Mouse (Mus musculus) hindbrain, embryonic 13.5 days (tissue): ENCODE data around the gene Snx5. TPM values are rescaled to one million over a fixed set of nuclear protein-coding genes. Genes with fewer than 3 reads are reported as not detected.

Experiments
- ATAC-seq: fragments of 200-750 bp; cut with Nextera tagmentation; 2 replicates; pipeline ENCODE4 v1.8.0; 2017; ENCODE audit warnings: moderate TSS enrichment; ENCODE audit not compliant: low FRiP score
- H3K27ac ChIP-seq: fragments of 300-500 bp; sonication (generic); 2 replicates; pipeline ENCODE4 v1.5.1; 2015; ENCODE audit warnings: inconsistent platforms, mild to moderate bottlenecking, moderate library complexity
- H3K27me3 ChIP-seq: fragments of 300-500 bp; sonication (generic); 2 replicates; pipeline ENCODE4 v1.6.1; 2015; ENCODE audit warnings: mild to moderate bottlenecking, inconsistent platforms
- H3K36me3 ChIP-seq: fragments of 300-500 bp; sonication (generic); 2 replicates; pipeline ENCODE4 v1.6.1; 2015; ENCODE audit warnings: mild to moderate bottlenecking, inconsistent platforms
- H3K4me1 ChIP-seq: fragments of 300-500 bp; sonication (generic); replicated peaks from 2 replicates; pipeline ENCODE4 v1.6.1; 2015; ENCODE audit warnings: inconsistent platforms
- H3K4me2 ChIP-seq: fragments of 300-500 bp; sonication (generic); 2 replicates; pipeline ENCODE4 v1.6.1; 2015; ENCODE audit warnings: inconsistent platforms, mild to moderate bottlenecking, moderate library complexity
- H3K4me3 ChIP-seq: fragments of 300-500 bp; sonication (generic); 2 replicates; pipeline ENCODE4 v1.5.1; 2015; ENCODE audit warnings: mild to moderate bottlenecking, inconsistent platforms
- H3K9ac ChIP-seq: fragments of 300-500 bp; sonication (generic); 2 replicates; pipeline ENCODE4 v1.6.1; 2015; ENCODE audit warnings: mild to moderate bottlenecking, inconsistent platforms
- H3K9me3 ChIP-seq: fragments of 300-500 bp; sonication (generic); 2 replicates; pipeline ENCODE4 v1.6.1; 2016; ENCODE audit warnings: inconsistent platforms
- WGBS: fragments of 180-500 bp; shearing (Covaris S2); methylation state at CpG from one replicate; pipeline ENCODE4 v1.1.7; 2015; 5-methylcytosine and 5-hydroxymethylcytosine counted together
- polyA plus RNA-seq: library from polyadenylated mRNA; unstranded; fragments of >200 nt; fragmentation: Nextera tagmentation; extraction: Ambion mirVana; gene quantifications from 2 replicates; pipeline ENCODE4 v1.2.1, GENCODE M21; 2015

Gene Snx5
- polyA plus RNA-seq, 1 experiment from 2014 or later: 72.8 TPM

DNA sequence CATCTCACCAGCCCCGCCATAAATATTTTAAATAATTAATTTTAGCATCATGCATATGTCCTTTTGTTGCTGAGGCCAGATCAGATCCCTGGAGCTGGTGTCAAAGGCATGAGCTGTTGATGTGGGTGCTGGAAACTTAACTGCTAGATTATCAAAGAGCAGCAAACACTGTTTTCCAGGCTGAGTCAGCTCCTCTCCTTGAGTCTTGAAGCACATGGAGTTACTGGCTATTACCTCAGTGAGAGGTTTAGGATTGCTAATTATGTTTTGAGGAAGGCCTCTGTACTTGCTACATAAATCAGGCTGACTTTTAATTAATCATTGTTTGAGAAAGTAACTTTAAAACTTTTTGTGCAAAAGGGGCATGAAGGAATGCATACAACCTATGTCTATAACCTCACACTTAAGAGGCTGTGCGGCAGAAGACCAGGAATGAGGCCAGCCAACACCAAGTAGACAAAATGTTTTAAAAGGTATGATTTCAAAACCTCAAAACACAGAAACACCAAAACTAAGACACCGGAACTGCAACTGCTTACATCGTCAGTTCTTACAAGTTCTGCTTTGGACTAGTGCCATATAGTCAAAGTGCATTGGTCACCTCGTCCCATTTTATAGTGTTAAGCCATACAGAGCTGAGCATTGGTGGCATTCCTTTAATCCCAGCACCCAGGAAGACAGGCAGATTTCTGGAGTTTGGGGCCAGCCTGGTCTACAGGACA, 6.1 kb downstream of the Snx5 start:
- 85% methylated on average over 5 of the region's 5 CpGs for WGBS
- Histone ChIP-seq H3K4me1 (peaks cover 37% of the 10 kb centered on the region), H3K4me2 (no peak overlapping the region), H3K36me3 (peaks cover 15% of the 10 kb centered on the region), H3K27me3 (no peaks in the 10 kb centered on the region), H3K9me3 (no peaks in the 10 kb centered on the region), H3K4me3 (no peak overlapping the region), H3K27ac (no peak overlapping the region), H3K9ac (no peak overlapping the region)
- no peak for ATAC-seq

DNA sequence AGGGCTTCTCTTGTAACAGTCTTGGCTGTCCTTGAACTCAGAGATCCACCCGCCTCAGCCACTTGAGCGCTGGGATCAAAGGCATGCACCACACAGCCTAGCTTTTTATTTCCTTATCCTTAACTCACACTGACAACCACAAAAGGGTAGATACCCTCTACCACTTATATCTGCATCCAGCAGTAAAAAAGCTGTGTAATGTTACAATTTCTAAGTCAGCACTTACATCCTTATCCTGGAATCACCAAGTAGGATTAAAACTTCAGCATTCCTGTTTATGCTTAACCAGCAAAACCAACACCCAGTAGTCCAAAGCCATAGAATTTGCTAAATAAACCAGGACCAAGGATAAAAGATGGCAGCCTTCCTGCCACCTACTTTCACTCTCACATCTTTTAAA, 7.9 kb downstream of the Snx5 start:
- Histone ChIP-seq H3K9ac (no peak overlapping the region), H3K36me3 (peaks cover 32% of the 10 kb centered on the region), H3K27me3 (no peaks in the 10 kb centered on the region), H3K4me1 (peaks cover 20% of the 10 kb centered on the region), H3K9me3 (no peaks in the 10 kb centered on the region), H3K27ac (no peak overlapping the region), H3K4me2 (no peak overlapping the region), H3K4me3 (no peak overlapping the region)
- no peak for ATAC-seq
- WGBS: 91% methylated on average over 2 of the region's 2 CpGs

DNA sequence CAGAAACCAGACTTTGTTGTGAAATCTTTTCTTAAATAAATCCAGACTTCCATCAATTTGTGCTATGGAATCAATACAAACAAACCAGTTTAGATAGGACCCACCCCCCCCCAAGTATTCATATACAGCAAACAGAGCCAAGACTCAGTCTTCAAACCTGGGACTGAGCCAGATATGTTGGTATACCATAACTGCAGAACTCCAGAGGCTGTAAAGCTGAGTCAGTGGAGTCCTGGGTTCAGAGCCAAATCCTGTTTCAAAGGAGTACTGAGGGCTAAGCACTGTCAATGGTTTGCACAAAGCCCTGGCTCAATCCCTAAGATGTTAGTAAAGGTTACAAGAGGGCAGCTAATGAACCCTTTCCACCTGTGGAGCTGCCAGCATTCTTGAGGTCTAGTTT, 20.6 kb downstream of the Snx5 start:
- Histone ChIP-seq H3K27ac (no peak overlapping the region), H3K4me1 (peaks cover 16% of the 10 kb centered on the region), H3K4me3 (no peak overlapping the region), H3K9ac (no peak overlapping the region), H3K9me3 (no peaks in the 10 kb centered on the region), H3K4me2 (no peak overlapping the region), H3K27me3 (no peaks in the 10 kb centered on the region), H3K36me3 (peaks cover 61% of the 10 kb centered on the region)
- ATAC-seq: no peak

DNA sequence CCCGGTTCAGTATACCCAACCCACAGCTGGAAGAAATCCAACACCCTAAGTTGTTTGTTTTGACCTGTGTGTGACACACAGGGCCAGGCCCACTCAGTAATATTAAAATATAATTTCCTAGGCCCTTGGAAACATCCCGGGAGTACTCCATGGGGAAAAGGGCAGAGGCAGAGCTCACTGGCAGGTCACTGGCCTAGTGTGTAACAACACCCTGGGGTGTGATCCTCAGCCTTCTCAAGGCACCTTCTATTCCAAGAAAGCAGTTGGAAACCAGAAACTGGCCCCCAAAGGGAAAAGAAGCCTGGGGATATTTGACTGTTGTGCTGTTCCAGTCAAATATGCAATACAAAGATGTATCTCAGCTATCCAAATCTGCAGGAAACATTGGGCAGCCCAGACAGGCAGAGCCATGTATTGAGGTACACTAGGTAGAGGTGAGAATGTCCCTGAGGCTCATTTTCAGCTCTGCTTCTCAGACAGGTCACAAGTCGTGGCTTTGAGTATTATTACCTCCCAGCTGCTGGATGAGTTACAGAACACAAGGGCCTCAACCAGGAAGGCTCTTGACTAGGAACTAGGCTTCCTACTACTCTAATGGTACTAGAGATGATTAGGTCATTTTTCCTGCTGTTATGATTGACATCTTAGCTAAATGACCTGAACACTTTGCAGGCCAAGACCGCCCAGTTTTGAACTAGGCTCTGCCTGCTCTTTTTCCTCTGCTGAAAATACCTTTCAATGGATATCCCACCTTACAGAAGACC, 21.9 kb downstream of the Snx5 start:
- no peaks in the 10 kb centered on the region for H3K9me3 ChIP-seq
- H3K4me2 ChIP-seq: no peak overlapping the region
- H3K27me3 ChIP-seq: no peaks in the 10 kb centered on the region
- no peak overlapping the region for H3K9ac ChIP-seq
- no peak overlapping the region; the same call in 1 of the 2 replicates for H3K27ac ChIP-seq
- H3K4me1 ChIP-seq: peaks cover 16% of the 10 kb centered on the region
- H3K4me3 ChIP-seq: no peak overlapping the region
- no peak for ATAC-seq
- peaks cover 48% of the 10 kb centered on the region for H3K36me3 ChIP-seq
- 41% methylated on average over 4 of the region's 4 CpGs for WGBS

DNA sequence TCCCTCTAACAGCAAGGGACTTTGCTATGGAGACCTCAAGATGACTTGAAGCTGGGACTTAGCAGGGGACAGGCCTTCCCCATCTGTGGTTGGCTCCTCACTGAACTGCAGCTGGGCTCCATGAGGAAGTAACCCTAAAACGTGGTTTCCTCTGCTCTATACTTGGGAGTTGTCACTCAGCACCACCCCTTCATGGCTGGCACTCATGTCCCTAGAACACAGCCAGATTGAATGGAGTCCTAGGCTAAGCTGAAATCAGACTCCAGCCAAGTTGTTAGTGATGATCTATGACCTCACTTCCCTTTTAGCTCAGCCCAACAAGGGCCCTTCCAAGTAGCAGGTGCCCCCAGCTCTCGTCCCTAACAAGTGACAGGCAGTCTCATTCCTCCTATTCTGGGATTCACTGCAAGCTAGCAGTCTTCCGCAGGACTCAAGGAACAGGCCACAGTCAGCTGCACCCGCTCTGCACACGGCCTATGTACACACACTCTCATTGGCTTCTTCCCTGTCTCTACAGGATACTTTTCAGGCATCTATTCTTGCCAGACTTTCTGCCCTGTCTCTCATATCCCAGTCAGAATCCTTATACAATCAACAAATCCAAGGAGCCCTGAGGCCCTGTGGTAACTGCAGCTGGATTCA, 23.2 kb downstream of the Snx5 start:
- WGBS: 55% methylated on average over 5 of the region's 5 CpGs
- ATAC-seq: peak; percentile 54; the same call in 1 of the 2 replicates
- no peak overlapping the region for H3K4me2 ChIP-seq

DNA sequence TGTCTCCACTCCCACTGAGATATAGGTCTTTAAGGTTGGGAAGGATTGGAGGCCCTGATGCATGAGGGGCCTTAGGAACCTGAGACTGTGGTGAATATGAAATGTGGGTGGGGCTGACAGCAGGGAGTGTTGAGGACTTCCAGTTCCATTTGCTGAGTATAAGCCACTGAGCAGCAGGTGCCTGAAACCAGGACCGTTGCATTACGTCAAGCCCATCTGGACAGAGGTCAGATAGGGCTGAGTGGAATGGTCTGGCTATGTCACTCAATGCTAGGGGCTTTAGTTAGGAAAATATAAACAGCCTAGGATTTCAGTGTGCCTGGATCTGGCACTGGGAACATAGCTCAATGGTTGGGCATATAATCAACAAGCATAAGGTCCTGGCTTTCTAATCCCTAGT, 24.4 kb downstream of the Snx5 start:
- Histone ChIP-seq H3K4me2 (no peak overlapping the region), H3K9me3 (no peaks in the 10 kb centered on the region), H3K36me3 (peaks cover 25% of the 10 kb centered on the region), H3K9ac (no peak overlapping the region), H3K4me1 (peaks cover 16% of the 10 kb centered on the region), H3K27ac (no peak overlapping the region), H3K27me3 (no peaks in the 10 kb centered on the region), H3K4me3 (no peak overlapping the region)
- WGBS: 87% methylated on average over 2 of the region's 2 CpGs
- ATAC-seq: no peak

More for the DNA sequence above, 23.2 kb downstream of the Snx5 start:
- Histone ChIP-seq H3K4me3 (no peak overlapping the region), H3K9ac (no peak overlapping the region; the same call in 1 of the 2 replicates), H3K27ac (no peak overlapping the region), H3K9me3 (no peaks in the 10 kb centered on the region), H3K4me1 (peaks cover 16% of the 10 kb centered on the region), H3K36me3 (peaks cover 34% of the 10 kb centered on the region), H3K27me3 (no peaks in the 10 kb centered on the region)

DNA sequence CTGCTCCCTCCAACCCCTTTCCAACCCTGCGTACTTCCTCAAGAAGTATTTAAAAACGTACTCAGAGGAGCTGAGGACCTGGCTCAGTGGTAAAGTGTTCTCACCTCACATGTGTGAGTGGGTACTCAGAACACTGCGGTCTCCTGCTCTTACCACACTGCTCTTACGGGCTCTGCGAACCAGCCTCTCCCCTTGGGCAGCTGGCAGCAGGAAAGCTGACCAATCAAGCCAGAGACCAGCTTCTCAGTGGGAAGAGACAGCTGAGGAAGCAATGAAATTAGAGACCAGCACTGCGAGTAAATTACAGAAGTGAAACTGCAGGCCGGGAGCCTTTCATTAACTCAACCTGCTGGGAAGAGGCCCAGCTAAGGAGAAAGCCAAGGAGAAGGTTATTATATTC, 25.2 kb downstream of the Snx5 start:
- Histone ChIP-seq H3K27ac (no peak overlapping the region), H3K4me2 (no peak overlapping the region), H3K9ac (no peak overlapping the region), H3K4me3 (no peak overlapping the region), H3K4me1 (peaks cover 16% of the 10 kb centered on the region), H3K27me3 (no peaks in the 10 kb centered on the region), H3K9me3 (no peaks in the 10 kb centered on the region), H3K36me3 (peaks cover 18% of the 10 kb centered on the region)
- no peak for ATAC-seq
- 76% methylated on average over 7 of the region's 7 CpGs for WGBS

DNA sequence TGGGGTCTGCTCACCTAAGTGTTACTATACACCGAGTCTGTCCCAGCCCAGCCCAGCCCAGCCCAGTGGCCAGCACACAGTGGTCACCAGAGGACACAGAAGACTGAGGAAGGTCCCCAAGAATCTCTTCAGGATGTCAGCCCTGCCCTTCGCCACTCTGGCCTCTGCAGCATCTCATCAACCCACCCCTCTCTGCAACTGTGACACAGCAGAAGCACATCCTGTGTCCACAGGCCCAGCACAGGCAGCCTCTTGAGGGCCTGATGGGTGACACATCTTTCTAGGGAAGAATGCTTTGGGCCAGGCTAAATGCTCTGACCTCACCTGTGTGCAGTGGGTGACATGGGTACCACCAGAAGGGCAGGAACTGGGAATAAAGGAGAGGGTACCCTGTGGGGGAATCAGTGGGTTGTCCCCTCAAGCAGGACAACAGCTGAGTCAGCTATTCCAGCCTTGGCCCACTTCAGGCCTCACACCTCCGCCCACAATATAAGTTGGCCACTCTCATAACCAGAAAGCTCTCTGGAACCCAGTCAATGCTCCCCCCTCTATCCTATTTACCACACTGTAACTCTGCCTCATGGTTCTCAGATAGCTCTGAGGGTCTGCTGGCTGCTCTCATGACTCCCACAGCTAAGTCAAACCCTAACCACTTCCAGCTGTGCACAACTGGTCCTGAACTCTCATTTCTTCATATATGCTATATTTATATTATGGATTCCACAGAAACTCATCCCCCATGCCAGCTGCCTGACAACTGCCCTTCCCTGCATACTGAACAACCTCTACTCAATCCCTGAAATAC, 30.4 kb downstream of the Snx5 start:
- ATAC-seq: 0 out of 2 replicates have a peak, but pooled peaks have one; percentile 33
- Histone ChIP-seq H3K27me3 (no peaks in the 10 kb centered on the region), H3K36me3 (no peaks in the 10 kb centered on the region), H3K4me3 (no peak overlapping the region), H3K9me3 (no peaks in the 10 kb centered on the region), H3K4me1 (0 out of 2 replicates have a peak, but pooled peaks cover 7% of the 10 kb centered on the region), H3K4me2 (no peak overlapping the region), H3K27ac (no peak overlapping the region), H3K9ac (no peak overlapping the region)
- 90% methylated on average over 3 of the region's 3 CpGs for WGBS

DNA sequence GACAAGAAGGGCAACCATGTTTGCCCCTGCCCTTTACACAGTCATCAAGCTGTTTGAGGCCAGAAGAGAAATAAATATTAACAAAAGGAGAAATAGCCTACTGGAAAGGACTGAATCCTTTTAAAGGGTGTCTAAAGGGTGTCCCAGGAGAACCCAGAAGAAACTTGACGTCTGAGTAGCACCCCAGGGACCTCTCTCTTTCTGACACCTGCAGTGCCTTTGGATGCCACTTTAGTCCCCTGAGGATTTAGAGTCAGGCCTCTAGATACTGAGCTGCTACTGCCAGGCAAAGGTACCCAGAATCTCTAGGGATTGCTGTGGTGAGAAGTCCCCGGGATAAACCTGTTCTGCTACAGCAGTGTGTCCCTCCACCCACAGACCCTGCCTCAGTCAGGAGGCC, 31.4 kb downstream of the Snx5 start:
- Histone ChIP-seq H3K4me3 (no peak overlapping the region), H3K27ac (no peak overlapping the region), H3K9ac (no peak overlapping the region), H3K4me1 (0 out of 2 replicates have a peak, but pooled peaks cover 7% of the 10 kb centered on the region), H3K36me3 (no peaks in the 10 kb centered on the region), H3K9me3 (no peaks in the 10 kb centered on the region), H3K27me3 (no peaks in the 10 kb centered on the region), H3K4me2 (no peak overlapping the region)
- ATAC-seq: no peak
- whole genome bisulfite sequencing: 58% methylated on average over 2 of the region's 2 CpGs

DNA sequence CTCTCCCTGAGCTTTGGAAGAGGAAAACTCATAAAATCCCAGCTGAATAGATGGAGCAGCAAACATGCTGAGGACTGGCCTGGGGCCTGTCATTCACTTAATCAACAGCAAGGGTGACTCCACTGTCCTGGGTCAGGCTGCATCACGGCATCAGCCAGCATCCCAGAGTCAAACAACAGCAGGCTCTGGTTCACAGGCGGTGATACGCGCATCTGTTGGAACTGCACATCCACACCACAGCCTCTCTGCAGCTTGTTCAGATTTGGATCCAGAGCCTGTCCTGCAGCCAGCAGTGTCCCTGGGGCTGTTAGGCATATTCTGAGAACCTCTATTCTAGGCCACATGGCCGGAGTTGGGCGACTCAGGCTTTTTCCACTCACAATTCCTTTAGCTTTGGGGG, 32.4 kb downstream of the Snx5 start:
- Histone ChIP-seq H3K4me3 (no peak overlapping the region), H3K4me2 (no peak overlapping the region), H3K36me3 (no peaks in the 10 kb centered on the region), H3K27ac (no peak overlapping the region), H3K4me1 (0 out of 2 replicates have a peak, but pooled peaks cover 7% of the 10 kb centered on the region), H3K9me3 (no peaks in the 10 kb centered on the region), H3K27me3 (no peaks in the 10 kb centered on the region), H3K9ac (no peak overlapping the region)
- WGBS: 75% methylated on average over 6 of the region's 6 CpGs
- no peak for ATAC-seq

DNA sequence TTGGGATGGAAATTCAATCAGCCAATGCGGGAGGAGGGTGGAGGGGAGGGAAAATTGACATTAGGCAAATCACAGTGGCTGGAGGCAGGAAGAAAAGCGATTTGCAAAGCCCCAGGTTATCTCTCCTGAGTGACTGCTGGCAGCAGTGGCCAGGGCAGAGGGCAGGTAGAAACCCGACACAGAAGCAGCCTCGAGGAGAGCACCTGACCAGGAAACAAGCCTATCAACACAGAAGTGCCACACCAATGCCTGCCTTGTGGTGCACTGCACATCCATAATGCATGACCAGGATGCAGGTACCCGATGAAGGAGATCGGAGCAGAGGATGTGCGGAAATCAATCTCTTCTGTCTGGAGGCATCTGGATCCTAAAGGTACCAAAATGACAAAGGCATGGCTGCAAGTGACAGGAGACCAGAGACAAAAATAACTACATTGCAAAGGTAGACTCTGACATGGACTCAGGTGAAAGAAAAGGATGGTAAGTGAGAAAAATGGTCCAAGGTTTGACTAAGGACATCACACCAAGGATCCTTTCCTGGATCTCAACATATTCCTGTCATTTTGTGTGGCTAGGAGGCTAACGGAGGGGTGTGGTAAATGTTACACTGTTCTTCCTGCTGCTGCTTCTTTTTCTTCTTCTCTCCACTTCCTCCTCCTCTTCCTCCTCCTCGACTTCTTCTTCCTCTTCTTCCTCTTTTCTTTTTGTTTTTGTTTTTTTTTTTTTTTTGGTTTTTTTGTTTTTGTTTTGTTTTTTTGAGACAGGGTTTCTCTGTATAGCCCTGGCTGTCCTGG, 33.7 kb downstream of the Snx5 start:
- no peaks in the 10 kb centered on the region for H3K27me3 ChIP-seq

More for the DNA sequence above, 33.7 kb downstream of the Snx5 start:
- WGBS: 57% methylated on average over 9 of the region's 9 CpGs
- H3K36me3 ChIP-seq: no peaks in the 10 kb centered on the region
- H3K9ac ChIP-seq: no peak overlapping the region
- H3K4me2 ChIP-seq: no peak overlapping the region
- H3K4me3 ChIP-seq: no peak overlapping the region
- ATAC-seq: no peak
- 0 out of 2 replicates have a peak, but pooled peaks cover 7% of the 10 kb centered on the region for H3K4me1 ChIP-seq
- no peak overlapping the region for H3K27ac ChIP-seq
- no peaks in the 10 kb centered on the region for H3K9me3 ChIP-seq
